Mouse (Mus musculus) E14TG2a.4 (cell line): ENCODE data around the gene Cib4.
A peak's percentile ranks its signal among the peaks of the same experiment; 100 is the strongest.

Source experiments
- H3K27me3 ChIP-seq: 2 replicates; pipeline ENCODE4 v1.6.1; 2014; ENCODE audit warnings: low read length, control low read depth; ENCODE audit not compliant: insufficient read depth
- H3K36me3 ChIP-seq: 2 replicates; pipeline ENCODE4 v1.6.1; 2014; ENCODE audit warnings: low read length, control low read depth; ENCODE audit not compliant: insufficient read depth
- H3K4me1 ChIP-seq: replicated peaks from 2 replicates; pipeline ENCODE4 v1.6.1; 2014; ENCODE audit warnings: low read depth, low read length, control low read depth
- H3K4me3 ChIP-seq: replicated peaks from 2 replicates; pipeline ENCODE4 v1.5.1; 2014; ENCODE audit warnings: mild to moderate bottlenecking, low read length
- H3K9me3 ChIP-seq: 2 replicates; pipeline ENCODE4 v1.6.1; 2014; ENCODE audit warnings: low read length, control low read depth
- CTCF ChIP-seq: conservative IDR thresholded peaks from 2 replicates; pipeline ENCODE4 v1.5.1; 2014; ENCODE audit warnings: low read length
- NANOG ChIP-seq: IDR thresholded peaks from 2 replicates; pipeline ENCODE4 v1.6.1; 2014; ENCODE audit warnings: borderline replicate concordance, low read length, mixed read lengths
- POU5F1 ChIP-seq: IDR thresholded peaks from 2 replicates; pipeline ENCODE4 v1.6.1; 2014; ENCODE audit warnings: low read length, borderline replicate concordance

The Cib4 gene

DNA sequence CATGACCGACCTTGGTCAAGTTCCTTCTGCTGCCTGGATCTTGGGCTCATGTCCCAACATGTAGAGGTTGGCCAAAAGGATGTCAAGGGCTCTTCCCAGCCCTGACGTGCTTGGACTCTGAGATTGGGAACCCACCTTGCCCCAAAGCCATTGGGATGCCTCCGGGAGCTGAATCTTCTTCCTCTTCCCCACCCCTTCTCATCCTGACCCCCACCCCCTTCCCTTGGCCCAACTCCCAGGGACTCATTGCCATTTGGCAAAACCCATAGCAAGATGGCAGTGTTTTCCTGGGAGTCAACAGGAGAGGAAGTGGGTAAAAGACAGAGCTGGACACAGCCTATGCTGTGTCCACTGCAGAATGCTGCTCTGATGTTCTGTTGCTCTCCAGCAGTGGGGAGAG is 43.9 kb upstream of the Cib4 start:
- H3K4me3 ChIP-seq: no peak overlapping the region
- H3K9me3 ChIP-seq: no peaks in the 10 kb centered on the region
- peaks cover 6% of the 10 kb centered on the region for H3K4me1 ChIP-seq
- H3K27me3 ChIP-seq: peaks cover 78% of the 10 kb centered on the region
- TF ChIP-seq NANOG (no peak), CTCF (no peak), POU5F1 (no peak)
- no peaks in the 10 kb centered on the region for H3K36me3 ChIP-seq

DNA sequence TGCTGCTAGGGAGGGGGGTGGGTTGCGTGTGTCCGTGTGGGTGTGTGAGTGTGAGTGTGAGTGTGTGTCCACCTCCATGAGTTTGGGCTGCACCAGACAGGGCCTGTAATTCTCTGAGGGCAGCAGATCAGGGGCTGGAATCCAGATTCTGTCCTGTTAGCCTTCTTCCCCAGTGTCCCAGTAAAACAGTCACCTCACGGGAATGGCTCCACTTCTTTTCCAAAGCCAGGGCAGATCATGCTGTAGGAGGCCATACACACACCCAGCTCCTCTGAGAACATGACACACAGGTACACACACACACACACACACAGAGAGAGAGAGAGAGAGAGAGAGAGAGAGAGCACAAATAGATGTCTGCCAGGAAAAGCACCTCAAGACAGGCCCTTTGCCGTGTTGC is 43.4 kb upstream of the Cib4 start:
- Histone ChIP-seq H3K4me3 (peak overlapping the region; percentile 80), H3K27me3 (peaks cover 76% of the 10 kb centered on the region), H3K9me3 (no peaks in the 10 kb centered on the region), H3K36me3 (no peaks in the 10 kb centered on the region), H3K4me1 (peaks cover 6% of the 10 kb centered on the region)
- no peak for TF ChIP-seq POU5F1
- no peak for TF ChIP-seq NANOG
- no peak for TF ChIP-seq CTCF

GRCm38 (mm10) chr5:30588301-30588968 is 42.8 kb upstream of the Cib4 start:
- Histone ChIP-seq H3K4me3 (peak overlapping the region; percentile 80), H3K36me3 (no peaks in the 10 kb centered on the region), H3K4me1 (peaks cover 6% of the 10 kb centered on the region), H3K27me3 (peaks cover 81% of the 10 kb centered on the region), H3K9me3 (no peaks in the 10 kb centered on the region)
- TF ChIP-seq NANOG (no peak), CTCF (no peak), POU5F1 (no peak)

DNA sequence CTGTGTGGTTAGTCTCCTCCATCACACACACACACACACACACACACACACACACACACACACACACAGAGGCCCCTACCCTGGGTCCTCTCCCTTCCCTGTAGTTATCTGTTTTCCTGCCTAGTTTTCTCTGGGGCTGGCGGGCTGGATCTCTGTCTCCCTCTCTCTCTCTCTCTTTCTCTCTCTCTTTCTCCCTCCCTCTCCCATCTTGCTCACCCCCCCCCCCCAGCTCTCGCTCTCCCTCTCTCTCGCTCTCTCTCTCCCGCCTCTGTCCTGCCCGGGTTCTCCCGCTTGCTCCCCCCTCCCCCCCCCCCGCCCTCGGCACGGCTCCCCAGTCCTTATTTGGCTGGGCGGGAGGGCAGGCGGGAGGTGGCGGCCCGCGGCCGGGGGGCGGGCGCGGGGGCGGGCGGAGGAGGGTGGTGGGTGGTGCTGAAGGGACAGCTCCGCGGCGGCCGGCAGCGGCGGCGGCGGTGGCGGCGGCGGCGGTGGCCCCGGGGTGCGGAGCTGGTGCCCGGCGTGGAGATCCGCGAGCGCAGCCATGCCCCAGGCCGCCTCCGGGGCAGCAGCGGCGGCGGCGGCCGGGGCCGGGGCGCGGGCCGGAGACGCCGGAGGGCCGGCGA is 42.2 kb upstream of the Cib4 start, which contains the start of gene Kcnk3:
Kcnk3 (plus strand) TSS at position 490 of the 620 bp plus-strand sequence.
- TF ChIP-seq POU5F1 (no peak), CTCF (no peak), NANOG (no peak)
- peaks cover 6% of the 10 kb centered on the region for H3K4me1 ChIP-seq
- no peaks in the 10 kb centered on the region for H3K36me3 ChIP-seq
- H3K27me3 ChIP-seq: peaks cover 83% of the 10 kb centered on the region
- no peaks in the 10 kb centered on the region for H3K9me3 ChIP-seq
- H3K4me3 ChIP-seq: peak within 1 kb of the TSS; percentile 80

- Histone ChIP-seq H3K9me3 (no peaks in the 10 kb centered on the region), H3K4me3 (no peak overlapping the region), H3K36me3 (no peaks in the 10 kb centered on the region), H3K27me3 (peaks cover 77% of the 10 kb centered on the region), H3K4me1 (peaks cover 6% of the 10 kb centered on the region)
- TF ChIP-seq POU5F1: no peak
- TF ChIP-seq NANOG: no peak
- TF ChIP-seq CTCF: no peak
Observed at GRCm38 (mm10) chr5:30587101-30587500, 41.5 kb upstream of the Cib4 start.

DNA sequence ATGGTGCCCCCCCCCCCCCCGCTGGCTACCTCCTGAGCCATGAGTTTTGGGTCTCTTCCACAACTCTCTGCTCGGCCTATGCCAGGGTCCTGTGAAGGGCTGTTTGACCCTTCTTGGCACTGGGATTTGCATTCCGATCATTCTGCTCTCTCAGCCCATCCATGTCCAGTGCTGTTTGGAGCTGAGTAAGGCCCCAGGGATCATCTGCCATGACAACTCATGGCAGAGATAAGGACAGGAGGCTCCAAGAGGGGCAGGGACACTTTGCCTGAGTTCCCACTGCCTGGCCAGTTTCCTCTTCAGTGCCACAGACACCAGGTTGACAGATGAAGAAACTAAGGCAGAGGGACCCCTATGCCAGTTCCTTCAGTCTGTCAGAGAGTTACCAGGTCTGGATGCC is 41.0 kb upstream of the Cib4 start:
- Histone ChIP-seq H3K4me1 (peaks cover 6% of the 10 kb centered on the region), H3K36me3 (no peaks in the 10 kb centered on the region), H3K9me3 (no peaks in the 10 kb centered on the region), H3K27me3 (peaks cover 72% of the 10 kb centered on the region), H3K4me3 (no peak overlapping the region)
- no peak for TF ChIP-seq CTCF
- TF ChIP-seq NANOG: no peak
- TF ChIP-seq POU5F1: no peak

DNA sequence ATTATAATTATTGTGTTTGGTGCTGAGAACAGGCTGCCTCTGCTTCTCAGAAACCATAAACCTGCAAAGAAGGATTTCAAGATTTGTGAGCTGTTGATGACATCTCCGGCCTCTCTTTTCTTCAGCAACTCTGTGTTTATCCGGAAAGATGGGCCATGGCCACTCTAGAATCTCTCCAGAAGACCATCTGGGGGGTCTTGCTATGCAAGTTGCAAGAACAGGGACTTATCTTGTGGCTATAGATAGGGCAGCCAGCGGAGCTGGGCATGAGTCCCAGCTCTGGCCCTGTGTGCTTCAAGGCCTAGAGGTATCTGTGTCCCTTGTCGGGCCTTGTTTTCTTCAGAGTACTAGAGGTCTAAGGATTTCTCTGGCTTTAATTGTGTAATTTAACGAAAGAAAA is 36.4 kb upstream of the Cib4 start:
- Histone ChIP-seq H3K27me3 (peaks cover 52% of the 10 kb centered on the region), H3K4me1 (no peaks in the 10 kb centered on the region), H3K36me3 (no peaks in the 10 kb centered on the region), H3K9me3 (no peaks in the 10 kb centered on the region), H3K4me3 (no peak overlapping the region)
- TF ChIP-seq POU5F1 (no peak), NANOG (no peak)

- Histone ChIP-seq H3K27me3 (peaks cover 48% of the 10 kb centered on the region), H3K9me3 (no peaks in the 10 kb centered on the region), H3K36me3 (no peaks in the 10 kb centered on the region), H3K4me1 (no peaks in the 10 kb centered on the region), H3K4me3 (no peak overlapping the region)
- TF ChIP-seq CTCF: no peak
- TF ChIP-seq POU5F1: no peak
- no peak for TF ChIP-seq NANOG
Observed at GRCm38 (mm10) chr5:30580725-30581124, 35.1 kb upstream of the Cib4 start.

- no peak for TF ChIP-seq POU5F1
- Histone ChIP-seq H3K27me3 (peaks cover 45% of the 10 kb centered on the region), H3K36me3 (no peaks in the 10 kb centered on the region), H3K9me3 (no peaks in the 10 kb centered on the region), H3K4me1 (no peaks in the 10 kb centered on the region), H3K4me3 (no peak overlapping the region)
Observed at GRCm38 (mm10) chr5:30578445-30579080, 32.9 kb upstream of the Cib4 start.
